Mouse (Mus musculus) embryonic facial prominence, embryonic 12.5 days (tissue): ENCODE measurements around the gene Cyct. TPM values are rescaled to one million over a fixed set of nuclear protein-coding genes. Genes with fewer than 3 reads are reported as not detected.

Experiments
- ATAC-seq: fragments of 200-750 bp; cut with Nextera tagmentation; 2 replicates; pipeline ENCODE4 v1.8.0; 2017; ENCODE audit not compliant: insufficient number of reproducible peaks, insufficient read depth, low FRiP score, low TSS enrichment
- H3K27ac ChIP-seq: fragments of 300-500 bp; sonication (generic); 2 replicates; pipeline ENCODE4 v1.5.1; 2016; ENCODE audit warnings: mild to moderate bottlenecking
- H3K27me3 ChIP-seq: fragments of 300-500 bp; sonication (generic); 2 replicates; pipeline ENCODE4 v1.6.1; 2016; ENCODE audit warnings: mild to moderate bottlenecking, moderate library complexity
- H3K36me3 ChIP-seq: fragments of 300-500 bp; sonication (generic); 2 replicates; pipeline ENCODE4 v1.6.1; 2016; ENCODE audit warnings: mild to moderate bottlenecking
- H3K4me1 ChIP-seq: fragments of 300-500 bp; sonication (generic); 2 replicates; pipeline ENCODE4 v1.6.1; 2016
- H3K4me2 ChIP-seq: fragments of 300-500 bp; sonication (generic); replicated peaks from 2 replicates; pipeline ENCODE4 v1.6.1; 2016; ENCODE audit warnings: mild to moderate bottlenecking, moderate library complexity
- H3K4me3 ChIP-seq: fragments of 300-500 bp; sonication (generic); 2 replicates; pipeline ENCODE4 v1.5.1; 2016; ENCODE audit warnings: mild to moderate bottlenecking
- H3K9ac ChIP-seq: fragments of 300-500 bp; sonication (generic); 2 replicates; pipeline ENCODE4 v1.6.1; 2016; ENCODE audit warnings: mild to moderate bottlenecking, moderate library complexity
- H3K9me3 ChIP-seq: fragments of 300-500 bp; sonication (generic); 2 replicates; pipeline ENCODE4 v1.6.1; 2016; ENCODE audit warnings: mild to moderate bottlenecking, moderate library complexity
- WGBS: fragments of 180-500 bp; shearing (Covaris S2); methylation state at CpG from one replicate; pipeline ENCODE4 v1.1.7; 2016; 5-methylcytosine and 5-hydroxymethylcytosine counted together
- microRNA-seq: library from miRNA; unstranded; fragments of <30 nt; microRNA quantifications from one replicate; pipeline ENCODE4, GENCODE M21; 2017
- polyA plus RNA-seq: library from polyadenylated mRNA; unstranded; fragments of >200 nt; fragmentation: Nextera tagmentation; extraction: Ambion mirVana; gene quantifications from 2 replicates; pipeline ENCODE4 v1.2.1, GENCODE M21; 2016

Gene Cyct
- polyA plus RNA-seq, 1 experiment from 2014 or later, result not detected

DNA sequence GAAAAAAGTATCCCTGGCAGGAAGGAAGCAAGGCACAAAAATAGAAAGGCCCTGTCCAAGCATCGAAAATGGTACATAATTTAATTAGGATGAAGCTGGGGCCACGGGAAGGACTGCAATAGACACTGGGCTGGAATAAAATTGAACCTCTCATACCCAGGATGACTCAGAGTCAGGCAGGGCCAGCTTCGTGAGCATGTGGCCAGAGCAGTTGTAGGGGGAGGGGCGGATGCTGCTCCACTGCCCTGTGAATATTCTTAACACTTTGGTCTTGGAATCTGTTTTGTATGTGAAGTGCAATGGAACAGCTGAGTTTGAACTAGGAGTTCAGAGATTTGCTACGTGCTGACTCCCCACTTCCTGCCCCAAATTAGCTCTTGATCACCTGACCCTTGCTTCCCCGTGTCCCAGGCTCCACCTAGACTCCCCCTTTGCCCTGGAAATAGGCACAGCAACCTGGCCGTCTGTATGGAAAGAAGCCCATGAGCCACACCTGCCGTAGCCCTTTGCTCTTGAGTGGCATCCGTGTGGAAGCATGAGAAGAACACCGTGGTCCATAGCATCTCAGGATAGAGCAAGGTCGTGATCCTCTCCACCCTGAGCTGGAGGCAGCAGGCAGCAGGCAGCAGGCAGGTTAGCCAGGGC, 28.0 kb downstream of the Cyct start:
- no peak for ATAC-seq
- WGBS, result 61% methylated on average over 11 of the region's 11 CpGs
- no peak overlapping the region for H3K27ac ChIP-seq

DNA sequence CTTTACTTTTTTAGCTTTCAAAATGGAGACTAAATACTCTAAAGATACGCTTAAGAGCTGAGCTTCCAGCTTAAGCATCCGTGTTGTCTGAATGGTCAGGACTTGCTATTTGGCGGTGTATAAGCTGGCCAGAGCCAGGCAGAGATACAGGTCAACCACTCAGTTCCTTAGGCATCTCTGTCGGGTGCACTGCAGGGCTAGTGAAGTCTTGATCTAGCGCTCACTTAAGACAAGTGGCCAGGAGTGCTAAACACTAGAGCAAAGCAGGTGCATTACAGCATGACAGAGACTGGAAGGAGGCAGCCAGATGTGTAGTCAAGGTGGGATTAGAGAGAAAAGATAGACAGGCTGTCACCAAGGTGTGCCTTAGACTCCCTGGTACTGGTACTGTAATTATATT, 30.2 kb downstream of the Cyct start:
- Histone ChIP-seq H3K9ac (no peak overlapping the region), H3K36me3 (no peaks in the 10 kb centered on the region), H3K9me3 (no peaks in the 10 kb centered on the region), H3K27me3 (0 out of 2 replicates have a peak, but pooled peaks cover 3% of the 10 kb centered on the region), H3K27ac (no peak overlapping the region), H3K4me2 (no peak overlapping the region), H3K4me3 (no peak overlapping the region), H3K4me1 (no peaks in the 10 kb centered on the region)
- WGBS, result 87% methylated on average over 5 of the region's 5 CpGs
- ATAC-seq, result no peak

More for the DNA sequence above, 28.0 kb downstream of the Cyct start:
- Histone ChIP-seq H3K4me2 (no peak overlapping the region), H3K27me3 (0 out of 2 replicates have a peak, but pooled peaks cover 3% of the 10 kb centered on the region), H3K9me3 (no peaks in the 10 kb centered on the region), H3K4me1 (no peaks in the 10 kb centered on the region), H3K36me3 (no peaks in the 10 kb centered on the region), H3K4me3 (no peak overlapping the region), H3K9ac (no peak overlapping the region)

DNA sequence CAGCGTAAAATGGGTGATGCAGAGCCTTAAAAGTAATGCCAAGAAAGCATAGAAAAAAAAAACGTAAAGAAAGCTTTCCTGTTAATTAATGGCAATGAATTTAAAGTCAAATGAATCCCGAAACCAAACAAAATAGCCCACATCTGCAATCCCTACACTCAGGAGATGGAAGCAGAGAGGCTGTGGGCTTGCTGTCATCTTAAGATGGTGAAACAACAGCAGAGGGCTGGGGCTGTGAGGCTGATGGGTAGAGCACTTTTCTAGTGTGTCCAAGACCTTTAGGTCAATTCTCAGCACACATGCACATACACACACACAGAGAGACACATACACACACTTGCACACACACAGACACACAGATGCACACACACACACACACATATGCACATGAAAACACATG, 34.1 kb downstream of the Cyct start:
- Histone ChIP-seq H3K4me1 (no peaks in the 10 kb centered on the region), H3K36me3 (no peaks in the 10 kb centered on the region), H3K9me3 (no peaks in the 10 kb centered on the region), H3K4me2 (no peak overlapping the region), H3K27ac (no peak overlapping the region), H3K4me3 (no peak overlapping the region), H3K27me3 (0 out of 2 replicates have a peak, but pooled peaks cover 3% of the 10 kb centered on the region), H3K9ac (no peak overlapping the region)
- ATAC-seq, result no peak
- 80% methylated on average over 3 of the region's 3 CpGs for WGBS

DNA sequence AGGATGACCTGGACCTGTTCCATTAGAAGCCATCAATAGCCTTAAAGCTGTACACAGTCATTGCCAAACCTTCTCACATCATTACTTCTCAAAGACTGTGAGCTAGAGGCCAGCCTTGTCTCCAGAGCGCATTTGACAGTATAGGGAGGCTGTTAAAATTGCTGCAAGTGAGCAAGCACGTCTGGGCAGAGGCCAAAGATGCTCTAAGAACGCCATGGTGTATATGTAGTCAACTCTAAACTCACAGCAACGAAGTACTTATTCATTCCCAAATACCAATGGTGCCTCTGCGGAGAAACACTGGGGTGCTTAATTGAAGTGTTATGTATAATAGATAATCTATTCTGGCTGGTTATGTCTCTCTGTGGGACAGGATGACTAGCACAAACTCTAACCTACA, 35.8 kb downstream of the Cyct start:
- no peak for ATAC-seq
- no peak overlapping the region for H3K4me2 ChIP-seq
- no peak overlapping the region for H3K9ac ChIP-seq
- H3K4me3 ChIP-seq, result no peak overlapping the region
- H3K27me3 ChIP-seq, result no peaks in the 10 kb centered on the region
- H3K9me3 ChIP-seq, result no peaks in the 10 kb centered on the region
- 83% methylated on average over 5 of the region's 5 CpGs for WGBS
- H3K4me1 ChIP-seq, result no peaks in the 10 kb centered on the region
- H3K27ac ChIP-seq, result no peak overlapping the region
- H3K36me3 ChIP-seq, result no peaks in the 10 kb centered on the region

DNA sequence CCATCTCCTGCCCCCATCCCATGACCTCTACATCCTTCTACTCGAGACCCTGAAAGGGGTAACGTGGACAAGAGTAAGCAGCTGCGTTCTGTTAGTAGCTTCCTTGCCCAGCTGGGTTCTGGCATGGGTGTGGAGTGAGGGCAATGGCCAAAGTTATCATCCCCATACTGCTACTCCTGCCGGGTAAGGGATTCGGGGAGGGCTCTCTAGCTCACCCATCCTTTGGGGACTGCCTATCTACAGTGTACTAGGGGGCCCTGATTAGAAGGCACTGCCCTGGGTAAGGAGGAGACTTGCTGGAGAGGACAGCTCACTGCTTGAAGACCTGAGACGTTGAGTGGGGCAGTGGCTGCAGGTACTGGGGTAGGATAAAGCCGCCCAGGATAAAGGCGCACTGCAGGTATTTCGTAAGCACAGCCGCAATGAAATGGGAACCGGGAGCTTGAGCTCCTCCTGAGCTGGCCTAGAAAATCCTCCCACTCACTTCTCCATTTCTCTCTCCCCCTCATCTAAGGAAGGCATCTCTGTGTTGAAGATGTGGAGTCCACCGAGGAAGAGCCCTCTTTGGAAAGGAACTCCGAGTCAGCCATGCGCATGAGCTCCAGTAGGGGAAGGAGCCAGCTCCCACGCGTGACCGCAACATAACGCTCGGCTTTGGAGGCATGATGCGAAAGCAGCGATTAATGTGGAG, 36.9 kb downstream of the Cyct start:
- no peaks in the 10 kb centered on the region for H3K4me1 ChIP-seq
- no peaks in the 10 kb centered on the region for H3K36me3 ChIP-seq
- WGBS, result 83% methylated on average over 21 of the region's 21 CpGs
- H3K27ac ChIP-seq, result no peak overlapping the region
- no peak overlapping the region for H3K9ac ChIP-seq
- no peaks in the 10 kb centered on the region for H3K27me3 ChIP-seq
- H3K4me3 ChIP-seq, result no peak overlapping the region
- no peaks in the 10 kb centered on the region for H3K9me3 ChIP-seq
- H3K4me2 ChIP-seq, result no peak overlapping the region
- no peak for ATAC-seq

DNA sequence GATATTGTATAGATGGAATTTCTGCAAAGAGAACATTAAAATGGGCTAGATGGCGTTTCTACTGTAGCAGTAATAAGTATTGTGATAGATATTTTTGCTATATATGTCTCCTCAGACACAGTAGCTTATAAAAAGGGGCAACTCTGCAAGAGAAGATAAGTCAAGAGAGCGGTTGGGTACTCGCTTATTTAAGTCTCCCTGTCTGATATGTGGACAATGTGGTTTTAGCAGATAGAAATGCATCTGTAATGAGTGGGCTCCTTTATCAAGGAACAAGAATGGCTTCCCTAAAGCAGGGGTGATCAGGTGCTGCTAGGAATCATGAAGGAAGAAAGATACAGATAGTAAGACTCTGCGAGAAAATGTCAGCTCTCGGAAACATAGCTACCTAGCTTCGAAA, 39.9 kb downstream of the Cyct start:
- WGBS, result 88% methylated on average over 6 of the region's 6 CpGs
- no peaks in the 10 kb centered on the region for H3K36me3 ChIP-seq
- no peak for ATAC-seq
- H3K27me3 ChIP-seq, result no peaks in the 10 kb centered on the region
- no peak overlapping the region for H3K4me3 ChIP-seq
- H3K4me2 ChIP-seq, result no peak overlapping the region
- no peak overlapping the region for H3K9ac ChIP-seq
- H3K4me1 ChIP-seq, result no peaks in the 10 kb centered on the region
- no peaks in the 10 kb centered on the region for H3K9me3 ChIP-seq
- H3K27ac ChIP-seq, result no peak overlapping the region

DNA sequence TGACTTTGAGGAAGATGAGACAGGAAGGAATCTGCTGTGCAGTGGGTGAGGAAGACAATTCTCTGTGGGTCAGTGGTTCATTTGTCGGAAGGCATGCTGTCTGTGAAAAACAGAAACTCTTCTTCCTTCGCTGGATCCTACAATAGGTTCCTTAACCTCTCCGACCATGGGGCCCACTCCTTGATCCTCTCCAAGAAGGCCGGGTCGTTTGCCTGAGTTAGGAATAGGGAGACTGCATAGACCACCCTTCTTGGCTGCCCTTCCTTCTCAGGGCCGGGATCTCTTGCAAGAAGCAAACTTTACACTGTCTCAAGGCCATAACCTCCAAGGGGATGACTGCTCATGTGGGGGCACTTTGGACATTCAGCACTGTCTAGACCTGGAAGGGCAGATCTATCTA, 41.0 kb downstream of the Cyct start:
- WGBS, result 86% methylated on average over 6 of the region's 6 CpGs

More for the DNA sequence above, 41.0 kb downstream of the Cyct start:
- Histone ChIP-seq H3K36me3 (no peaks in the 10 kb centered on the region), H3K9me3 (no peaks in the 10 kb centered on the region), H3K4me2 (no peak overlapping the region), H3K9ac (no peak overlapping the region), H3K27me3 (no peaks in the 10 kb centered on the region), H3K4me3 (no peak overlapping the region), H3K4me1 (no peaks in the 10 kb centered on the region), H3K27ac (no peak overlapping the region)
- ATAC-seq, result no peak

Small RNA genes within 50 kb of the gene (microRNA-seq; reads per million reads assigned to microRNA genes)
- not detected for gene Gm44337

Other genes starting within 250 kb of the Cyct start
- gene Pde11a, start 21.7 kb downstream of the Cyct start, polyA plus RNA-seq, result 0.18 and 0.24 TPM in 2 replicates
- 17.2 and 17.6 TPM in 2 replicates for gene Rbm45, start 9.5 kb upstream of the Cyct start, polyA plus RNA-seq
- 19.6 and 22.8 TPM in 2 replicates for gene Osbpl6, start 46.1 kb upstream of the Cyct start, polyA plus RNA-seq